8 mouse cellular contexts compared by ENCODE assay signal in genomic region chr1:180403694-180404606, GRCm38 (mm10).
DNase-seq lines count a peak whose midpoint lies in the region; ATAC-seq lines count a peak whose summit lies in the region.

No protein-coding gene starts in this region.

- H3K9me3 ChIP-seq in embryonic facial prominence, embryonic 14.5 days (ENCODE audit: control insufficient read depth, low read length): no peaks in the 10 kb centered on the region
- H3K9me3 ChIP-seq in hindbrain, embryonic 15.5 days: no peaks in the 10 kb centered on the region
- H3K9me3 ChIP-seq in liver, embryonic 11.5 days (ENCODE audit: control insufficient read depth, low read length): no peaks in the 10 kb centered on the region

- peak overlapping the region; percentile 88 for H3K27ac ChIP-seq in embryonic facial prominence, embryonic 14.5 days (replicated peaks; ENCODE audit: low read depth, low read length)
- H3K27ac ChIP-seq in hindbrain, embryonic 15.5 days (replicated peaks): peak overlapping the region; percentile 64
- peak overlapping the region; percentile 77 for H3K27ac ChIP-seq in liver, embryonic 11.5 days (ENCODE audit: low read depth, low read length)

- peak; percentile 38; the same call in 1 of the 2 replicates for ATAC-seq in embryonic facial prominence, embryonic 14.5 days (ENCODE audit: low read depth)
- ATAC-seq in hindbrain, embryonic 15.5 days (ENCODE audit: low FRiP score, low read depth): no peak
- peak; percentile 11; the same call in 1 of the 2 replicates for ATAC-seq in liver, embryonic 11.5 days (replicated peaks; ENCODE audit: low FRiP score)

- H3K4me2 ChIP-seq in embryonic facial prominence, embryonic 14.5 days (ENCODE audit: low read depth, low read length): peak overlapping the region; percentile 37
- H3K4me2 ChIP-seq in hindbrain, embryonic 15.5 days: no peak overlapping the region
- H3K4me2 ChIP-seq in liver, embryonic 11.5 days: peak overlapping the region; percentile 47

- H3K9ac ChIP-seq in embryonic facial prominence, embryonic 14.5 days (ENCODE audit: low read depth, low read length): peak overlapping the region; percentile 45; the same call in 1 of the 2 replicates
- H3K9ac ChIP-seq in hindbrain, embryonic 15.5 days: no peak overlapping the region
- 0 out of 2 replicates have a peak overlapping the region, but pooled peaks have one; percentile 35 for H3K9ac ChIP-seq in liver, embryonic 11.5 days (ENCODE audit: low read depth, low read length)

- peaks cover 59% of the 10 kb centered on the region for H3K4me1 ChIP-seq in embryonic facial prominence, embryonic 14.5 days (ENCODE audit: control insufficient read depth, insufficient read depth, low read length)
- peaks cover 28% of the 10 kb centered on the region for H3K4me1 ChIP-seq in hindbrain, embryonic 15.5 days (replicated peaks)
- H3K4me1 ChIP-seq in liver, embryonic 11.5 days (replicated peaks; ENCODE audit: control insufficient read depth, insufficient read depth, low read length): peaks cover 44% of the 10 kb centered on the region

- no peaks in the 10 kb centered on the region for H3K36me3 ChIP-seq in embryonic facial prominence, embryonic 14.5 days (ENCODE audit: control insufficient read depth, insufficient read depth, low read length)
- H3K36me3 ChIP-seq in hindbrain, embryonic 15.5 days: no peaks in the 10 kb centered on the region
- no peaks in the 10 kb centered on the region for H3K36me3 ChIP-seq in liver, embryonic 11.5 days (ENCODE audit: control insufficient read depth, insufficient read depth, low read length)

- DNase-seq in spleen, adult 12 weeks (ENCODE audit: low spot score): peak; percentile 42
- no peak for DNase-seq in spleen, postnatal 14 days (ENCODE audit: low spot score in 2 of 2)
- peak; percentile 84 for DNase-seq in embryonic facial prominence, embryonic 14.5 days (ENCODE audit: low spot score)
- no peak for DNase-seq in liver, embryonic 11.5 days (ENCODE audit: low spot score)
- peak; percentile 87 to 92 for DNase-seq in monocyte, adult 2 months (ENCODE audit: low read depth in 1 of 2, low spot score in 2 of 2)
- no peak for DNase-seq in frontal cortex, postnatal 36 days (ENCODE audit: low spot score in 2 of 2)
- DNase-seq in layer of hippocampus, postnatal 36 days: no peak

- no peaks in the 10 kb centered on the region for H3K27me3 ChIP-seq in embryonic facial prominence, embryonic 14.5 days (replicated peaks; ENCODE audit: control insufficient read depth, insufficient read depth, low read length)
- H3K27me3 ChIP-seq in hindbrain, embryonic 15.5 days: no peaks in the 10 kb centered on the region
- no peaks in the 10 kb centered on the region for H3K27me3 ChIP-seq in liver, embryonic 11.5 days (replicated peaks; ENCODE audit: control insufficient read depth, insufficient read depth, low read length)

- WGBS in embryonic facial prominence, embryonic 14.5 days: 38% methylated on average over 32 of the region's 32 CpGs
- WGBS in hindbrain, embryonic 15.5 days: 79% methylated on average over 32 of the region's 32 CpGs
- WGBS in liver, embryonic 11.5 days: 38% methylated on average over 32 of the region's 32 CpGs

- H3K4me3 ChIP-seq in embryonic facial prominence, embryonic 14.5 days (ENCODE audit: low read depth, low read length): no peak overlapping the region
- H3K4me3 ChIP-seq in hindbrain, embryonic 15.5 days: no peak overlapping the region
- H3K4me3 ChIP-seq in liver, embryonic 11.5 days (ENCODE audit: low read depth, low read length): no peak overlapping the region

Comparison
In these comparisons a context has a peak if more than half of its experiments do, and no peak if none do; other contexts are left out.
1. DNase-seq: peak in spleen, adult 12 weeks (single experiment), embryonic facial prominence, embryonic 14.5 days (single experiment) and monocyte, adult 2 months (2 of 2); none in spleen, postnatal 14 days (0 of 2), liver, embryonic 11.5 days (single experiment), frontal cortex, postnatal 36 days (0 of 2) and layer of hippocampus, postnatal 36 days (0 of 2).
2. Peak in every context shown above with its lines, with median percentiles within 50 percentile points of each other: H3K27ac ChIP-seq.